Mouse (Mus musculus) kidney, postnatal 4 days (tissue): ENCODE results near the gene Cggbp1.
"Not testable (repeated sequence)": the region's sequence is repeated elsewhere in the genome, so short reads cannot be mapped to it uniquely, and the experiment has no call there.

ENCODE experiments used
- DNase-seq, 2 experiments: peaks; one replicate each; pipeline ENCODE4 v3.0.0; 2021; ENCODE audit warnings: mixed read lengths in 2 of 2

Cggbp1 gene

DNA sequence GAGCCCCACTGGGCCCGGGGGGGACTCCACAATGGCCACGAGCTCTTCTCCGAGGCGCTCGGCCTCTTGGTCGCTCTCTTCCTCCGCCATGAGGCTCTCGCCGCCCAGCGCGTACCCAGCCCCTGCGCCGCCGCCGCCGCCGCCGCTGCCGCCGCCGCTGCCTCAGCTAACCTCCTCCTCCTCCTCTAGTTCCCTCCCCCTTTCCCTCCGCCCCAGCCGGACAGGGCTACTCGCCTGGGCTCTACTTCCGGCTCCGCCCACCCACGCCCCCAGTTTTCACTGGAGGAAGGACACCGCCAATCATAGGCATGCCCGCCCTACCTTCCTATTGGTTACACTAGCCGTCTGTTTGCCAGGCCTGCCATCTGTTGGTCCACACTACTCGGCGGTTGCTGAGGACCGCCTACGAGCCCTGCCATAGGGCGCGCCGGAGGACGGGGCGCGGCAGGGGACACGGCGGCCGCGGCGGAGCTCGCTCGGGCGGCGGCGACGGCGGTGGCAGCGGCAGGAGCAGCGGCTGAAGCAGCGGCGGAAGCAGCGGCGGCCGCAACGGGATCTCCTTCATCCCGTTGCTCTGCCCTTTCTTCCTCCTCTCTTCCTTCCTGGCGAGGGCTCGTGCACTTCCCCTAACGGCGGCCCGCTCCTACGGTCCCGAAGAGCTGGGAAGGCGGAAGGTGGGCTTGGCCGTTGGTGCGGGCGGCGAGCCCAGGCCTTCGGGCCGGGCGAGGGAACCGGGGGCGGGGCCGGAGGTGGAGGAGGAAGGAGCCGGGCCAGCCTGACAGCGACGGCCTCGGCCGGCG lies at the start of gene Cggbp1, which contains the start of gene Zfp654:
Cggbp1 (plus strand) TSS at position 434 of the 800 bp plus-strand sequence.
Zfp654 (minus strand) TSS at position 90 of the 800 bp plus-strand sequence.
- DNase-seq = peak; percentile 100

DNA sequence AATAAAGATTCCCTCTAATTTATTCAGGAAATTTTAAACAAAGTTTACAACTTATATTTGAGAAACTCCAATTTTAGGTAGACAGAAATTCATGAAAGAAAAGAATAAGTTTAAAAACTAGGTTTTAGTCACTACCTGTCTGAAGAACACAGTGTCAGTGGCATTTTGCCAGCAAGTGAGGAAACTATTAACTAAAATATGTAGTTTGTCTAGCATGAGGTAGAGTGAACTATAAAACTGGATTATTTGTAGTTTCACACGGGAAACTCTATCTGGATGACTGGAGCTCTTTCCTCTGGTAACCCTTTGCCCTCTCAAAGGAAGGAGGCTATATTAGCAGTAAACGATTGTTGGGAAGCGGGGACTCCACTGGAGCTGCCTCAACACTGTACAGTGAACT lies 48.8 kb upstream of the Cggbp1 start:
- DNase-seq = no peak

DNA sequence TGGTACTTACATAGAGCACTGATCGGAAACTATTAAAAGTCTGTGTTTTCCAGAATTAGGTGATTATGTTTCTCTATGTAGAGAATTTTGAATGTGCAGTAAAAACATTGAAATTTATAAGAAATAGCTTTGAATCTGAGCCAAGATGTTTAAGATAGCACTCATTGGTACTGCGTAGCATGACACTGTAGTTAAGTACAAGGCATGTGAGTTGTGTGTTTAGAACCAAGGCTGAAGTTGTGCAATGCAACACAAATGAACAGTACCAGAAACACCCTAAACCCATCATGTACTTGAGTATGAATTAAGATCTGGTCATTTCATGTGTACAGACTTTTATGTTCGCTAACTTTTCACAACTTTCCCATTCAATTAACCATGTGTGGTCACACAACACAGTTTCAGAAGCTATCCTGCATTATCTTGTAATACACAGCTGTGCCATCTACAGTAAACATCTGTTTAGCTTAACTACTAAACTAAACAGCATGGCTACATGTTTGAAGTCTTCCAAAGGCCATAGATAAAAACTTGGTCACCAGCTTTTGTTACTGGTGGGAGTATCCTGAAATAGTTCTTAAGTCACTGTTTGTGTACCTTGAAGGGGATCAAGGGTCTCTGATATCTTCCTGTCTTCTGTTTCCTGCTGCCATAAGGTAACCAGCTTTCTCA lies 34.6 kb upstream of the Cggbp1 start:
- DNase-seq = no peak

DNA sequence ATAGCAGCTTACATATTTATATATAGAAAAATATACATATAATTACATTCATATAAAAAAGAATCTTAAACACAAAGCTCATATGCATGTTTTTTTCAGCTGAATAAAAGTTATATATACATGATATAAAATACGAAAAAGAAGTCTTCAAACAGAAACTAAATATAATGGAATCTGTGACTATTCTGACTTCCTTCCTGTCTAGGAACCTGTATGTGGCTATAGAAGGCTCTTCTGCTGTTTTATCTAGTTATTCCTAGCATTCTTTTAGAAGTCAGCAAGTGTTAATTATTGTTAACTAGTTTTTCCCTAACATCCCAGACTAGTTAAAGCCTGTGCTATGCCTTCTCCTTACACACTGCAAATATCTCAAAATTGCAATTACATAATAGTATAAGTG lies 27.9 kb upstream of the Cggbp1 start:
- no peak for DNase-seq

DNA sequence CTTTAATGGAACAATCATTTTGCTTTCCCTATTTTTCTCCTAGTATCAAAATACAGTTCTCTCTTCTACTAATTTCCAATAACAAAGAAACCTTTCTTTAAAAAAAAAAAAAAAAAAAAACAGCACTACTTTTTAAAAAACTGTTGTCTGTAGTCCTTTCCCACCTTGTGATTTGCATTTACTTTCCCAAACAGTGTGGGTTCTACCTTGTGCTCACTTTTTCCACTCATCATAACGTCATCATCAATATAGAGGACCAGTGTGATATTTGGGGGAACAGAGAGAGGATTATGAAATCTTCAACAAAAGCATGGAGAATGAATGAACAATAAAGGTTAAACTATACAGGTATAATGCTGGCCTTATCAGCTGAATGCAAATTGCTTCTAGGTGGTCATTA lies 27.3 kb upstream of the Cggbp1 start:
- DNase-seq = no peak

DNA sequence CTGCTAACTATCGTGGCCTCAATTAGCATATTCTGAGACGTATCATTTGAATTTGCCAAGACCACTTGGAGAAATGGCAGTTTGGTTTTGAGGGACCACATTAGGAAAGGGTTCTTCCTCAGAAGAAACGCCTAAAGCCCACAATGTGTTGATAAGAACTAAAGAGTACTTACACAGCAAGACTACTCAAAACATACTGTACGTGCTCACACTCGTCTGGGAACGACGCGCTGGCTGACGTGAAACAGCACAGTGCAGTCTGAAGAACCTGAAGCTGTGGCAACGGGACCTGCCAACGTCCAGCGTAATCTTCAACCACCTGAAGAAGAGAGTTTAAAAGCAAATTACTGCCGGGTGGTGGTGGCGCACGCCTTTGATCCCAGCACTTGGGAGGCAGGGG lies 21.5 kb upstream of the Cggbp1 start:
- DNase-seq = no peak

DNA sequence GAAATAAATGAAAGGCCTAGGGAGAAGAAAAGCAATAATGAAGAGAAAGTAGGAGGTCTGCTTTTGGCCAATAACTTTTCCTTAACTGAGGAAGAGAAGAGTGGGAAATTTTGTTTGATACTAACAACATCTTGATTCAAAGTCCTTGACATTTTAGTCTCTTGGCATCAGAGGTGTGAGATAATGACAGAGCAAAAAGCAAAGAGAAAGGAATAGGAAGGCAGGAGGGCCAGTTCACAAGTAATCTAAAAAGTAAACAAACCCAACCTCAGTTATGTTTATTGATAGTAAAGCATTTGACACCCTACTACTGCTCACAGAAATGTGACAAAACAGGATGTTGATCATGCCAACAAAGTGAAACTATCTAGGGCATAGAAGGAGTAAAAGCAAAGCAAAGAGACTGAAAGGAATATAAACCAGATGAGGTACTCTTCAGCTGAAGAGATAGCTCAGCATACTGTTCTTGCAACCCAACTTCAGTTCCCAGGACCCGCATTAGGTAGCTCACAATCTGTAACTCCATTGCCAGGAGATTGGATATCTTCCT lies 15.7 kb upstream of the Cggbp1 start:
- DNase-seq = no peak

DNA sequence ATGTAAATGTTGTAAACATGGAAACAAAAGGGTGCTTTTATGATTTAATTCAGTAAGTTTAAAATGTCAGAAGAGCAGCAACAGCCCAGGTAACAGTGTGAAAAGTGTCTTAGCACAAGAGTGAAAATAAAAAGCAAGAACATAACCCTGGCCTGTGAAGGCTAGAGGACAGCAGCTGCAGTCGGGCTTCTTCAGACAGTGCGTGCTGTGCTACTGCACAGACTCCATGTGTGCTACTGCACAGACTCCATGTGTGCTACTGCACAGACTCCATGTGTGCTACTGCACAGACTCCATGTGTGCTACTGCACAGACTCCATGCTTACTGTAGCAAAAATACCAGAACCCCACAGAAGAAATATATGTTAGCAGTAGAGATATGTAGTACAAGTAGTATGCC lies 15.1 kb upstream of the Cggbp1 start:
- no peak for DNase-seq

DNA sequence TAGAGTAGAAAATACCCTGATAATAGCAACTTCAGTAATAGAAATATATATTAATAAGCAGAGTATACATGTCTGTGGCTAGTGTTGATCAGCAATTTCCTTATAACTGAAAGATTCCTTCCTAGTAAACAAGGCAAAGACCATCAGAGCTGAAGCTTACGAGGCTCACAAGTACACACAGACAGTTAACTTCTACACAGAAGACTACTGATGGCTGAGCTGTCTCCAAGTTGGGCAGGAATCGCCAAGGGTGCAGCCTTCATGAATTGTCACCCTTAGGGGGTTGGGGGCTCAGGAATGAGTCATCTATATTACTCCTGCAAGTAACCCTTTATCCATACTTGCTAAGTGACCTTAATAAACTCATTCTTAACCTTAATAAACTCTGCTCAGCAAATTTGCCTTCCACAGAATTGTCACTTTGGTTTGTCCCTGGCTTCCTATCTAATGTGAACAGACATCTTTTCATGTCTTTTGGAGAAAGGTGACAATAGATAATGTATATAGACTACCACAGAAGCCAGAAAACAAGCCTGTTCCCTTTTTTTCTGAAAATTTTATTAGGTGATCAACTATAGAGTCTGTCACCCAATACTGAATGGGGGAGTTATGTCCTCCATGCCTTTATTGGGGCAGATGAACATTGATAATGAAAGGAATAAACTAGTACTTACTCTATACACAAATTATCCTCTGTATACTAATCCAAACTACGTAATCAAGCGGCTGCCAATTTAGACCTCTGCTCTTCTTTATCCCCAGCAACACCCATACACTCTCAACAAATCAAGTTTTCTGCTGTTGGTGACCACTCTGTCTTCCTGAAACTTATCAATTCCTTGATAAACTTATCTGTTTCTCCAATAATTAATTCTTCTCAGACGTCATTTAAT lies 10.1 kb upstream of the Cggbp1 start:
- no peak for DNase-seq

DNA sequence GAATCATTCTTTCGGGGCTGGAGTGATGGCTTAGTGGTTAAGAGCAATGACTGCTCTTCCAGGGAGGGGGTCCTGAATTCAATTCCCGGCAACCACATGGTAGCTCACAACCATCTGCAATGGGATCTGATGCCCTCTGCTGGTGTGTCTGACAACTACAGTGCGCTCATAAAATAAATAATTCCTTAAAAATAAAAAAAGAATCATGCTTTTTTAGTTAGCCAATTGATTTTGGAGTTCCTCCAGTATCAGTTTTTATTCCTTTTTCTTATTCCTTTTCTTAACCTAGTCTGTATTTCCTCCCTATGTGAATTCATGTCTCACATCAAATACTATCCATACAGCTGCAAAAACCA lies 9.4 kb upstream of the Cggbp1 start:
- no peak for DNase-seq

DNA sequence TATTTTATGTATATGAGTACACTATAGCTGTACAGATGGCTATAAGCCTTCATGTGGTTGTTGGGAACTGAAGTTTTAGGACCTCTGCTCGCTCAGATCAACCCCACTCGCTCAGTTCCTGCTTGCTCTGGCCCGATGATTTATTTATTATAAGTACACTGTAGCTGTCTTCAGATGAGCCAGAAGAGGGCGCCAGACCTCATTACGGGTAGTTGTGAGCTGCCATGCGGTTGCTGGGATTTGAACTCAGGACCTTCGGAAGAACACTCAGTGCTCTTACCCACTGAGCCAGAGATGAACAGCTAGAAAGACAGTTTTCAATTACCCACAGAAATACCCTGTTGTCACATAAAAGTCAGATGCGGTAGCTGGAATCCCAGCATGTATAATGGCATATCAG lies 5.8 kb upstream of the Cggbp1 start:
- peak; percentile 3 to 17 for DNase-seq

DNA sequence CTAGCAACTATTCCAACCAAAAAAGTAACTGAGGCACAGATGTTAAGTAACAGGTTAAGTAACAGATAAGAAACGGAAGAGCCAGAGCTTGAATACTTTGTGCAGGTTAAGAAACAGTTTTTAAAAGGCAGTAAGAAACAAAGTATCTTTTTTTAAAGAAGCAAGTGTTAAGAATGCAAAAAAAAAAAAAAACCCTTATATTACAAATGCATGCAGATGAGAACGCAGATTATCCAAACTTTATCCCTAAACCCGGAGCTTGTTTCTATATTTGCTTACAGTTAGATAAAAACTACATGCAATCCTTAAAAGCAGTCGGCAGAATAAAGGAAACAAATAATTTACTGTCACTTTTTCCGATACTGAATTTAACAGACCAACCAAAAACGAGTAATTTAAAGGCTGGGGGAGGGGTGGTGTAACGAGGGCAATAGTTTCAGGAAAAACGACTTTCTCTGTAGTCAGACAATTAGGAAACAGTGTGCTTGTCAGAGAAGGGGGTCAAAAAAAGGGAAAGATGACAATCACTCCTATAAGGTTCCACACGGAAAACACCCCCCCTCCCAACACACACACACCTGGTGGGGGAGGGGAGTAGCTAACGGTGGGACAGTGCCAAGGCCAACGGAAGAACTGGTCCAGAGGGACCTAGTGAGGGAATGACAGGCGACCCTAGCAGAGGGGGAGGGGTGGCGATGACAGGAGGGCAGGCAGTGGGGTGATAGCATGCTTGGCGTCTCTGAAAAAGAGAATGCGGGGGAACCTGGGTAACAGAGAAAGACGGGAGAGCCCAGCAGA lies 1.3 kb upstream of the Cggbp1 start:
- DNase-seq = peak; percentile 51 to 61

DNA sequence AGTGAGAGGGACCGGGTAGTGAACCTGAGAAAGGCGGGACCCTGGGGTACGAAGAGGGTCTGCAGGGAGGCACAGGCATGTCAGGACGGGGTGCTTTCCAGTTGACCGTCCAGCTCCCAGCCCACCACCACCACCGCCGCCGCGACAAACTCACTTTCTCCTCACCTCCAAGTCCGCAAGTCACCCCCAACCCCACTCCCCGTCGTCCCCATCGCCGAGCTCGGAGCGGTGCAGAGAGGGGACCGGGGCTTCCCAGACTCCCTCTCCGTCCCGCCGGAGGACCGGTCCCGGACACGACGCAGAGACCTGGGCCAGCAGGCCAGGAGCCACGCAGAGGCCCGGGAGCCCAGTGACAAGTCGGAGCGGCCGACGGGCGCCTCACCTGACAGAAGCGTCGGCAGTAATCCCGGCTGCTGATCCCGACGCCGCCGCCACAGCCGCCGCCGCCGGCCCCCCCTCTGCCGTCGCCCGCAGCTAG lies 672 bp upstream of the Cggbp1 start:
- DNase-seq = no peak

DNA sequence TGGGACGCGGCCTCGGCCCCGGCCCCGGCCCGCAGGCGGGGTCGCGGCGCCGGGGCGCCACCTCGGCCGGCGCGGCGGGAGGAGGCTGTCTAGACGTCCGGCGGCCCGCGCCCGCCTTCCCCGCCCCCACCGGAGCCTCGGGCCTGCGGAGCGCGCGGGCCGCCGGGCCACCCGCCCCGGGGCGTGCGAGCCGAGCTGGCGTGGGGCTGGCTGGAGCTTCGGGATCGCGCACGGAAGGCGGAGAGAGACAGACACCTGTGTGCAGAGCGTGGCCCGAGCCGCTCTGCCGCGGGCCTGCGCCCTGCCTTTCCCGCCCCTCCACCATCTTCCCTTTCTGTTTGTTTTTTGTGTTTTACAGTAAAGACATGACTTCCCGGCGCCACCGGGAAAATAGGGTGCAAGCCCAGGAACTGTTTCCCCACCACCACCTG lies 660 bp downstream of the Cggbp1 start:
- peak; percentile 64 to 72 for DNase-seq

DNA sequence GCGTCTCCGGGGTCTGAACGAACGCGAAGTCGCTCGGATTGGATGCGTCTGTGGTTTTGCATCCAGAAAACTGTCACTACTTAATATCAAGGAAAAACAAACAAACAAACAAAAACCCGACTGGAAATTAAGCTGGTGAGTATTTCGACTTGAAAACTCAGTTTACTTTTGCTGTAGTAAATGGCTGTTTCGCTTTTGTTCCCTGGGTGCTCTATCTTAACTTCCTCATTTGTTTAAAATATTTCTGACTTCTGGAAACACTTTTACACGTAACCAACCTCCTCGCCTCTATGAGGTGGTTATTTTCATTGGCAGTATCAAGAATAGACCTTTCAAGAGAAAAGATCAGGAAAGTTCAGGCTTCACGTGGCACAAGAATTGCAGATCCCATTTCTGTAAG lies 1.1 kb downstream of the Cggbp1 start:
- no peak for DNase-seq

DNA sequence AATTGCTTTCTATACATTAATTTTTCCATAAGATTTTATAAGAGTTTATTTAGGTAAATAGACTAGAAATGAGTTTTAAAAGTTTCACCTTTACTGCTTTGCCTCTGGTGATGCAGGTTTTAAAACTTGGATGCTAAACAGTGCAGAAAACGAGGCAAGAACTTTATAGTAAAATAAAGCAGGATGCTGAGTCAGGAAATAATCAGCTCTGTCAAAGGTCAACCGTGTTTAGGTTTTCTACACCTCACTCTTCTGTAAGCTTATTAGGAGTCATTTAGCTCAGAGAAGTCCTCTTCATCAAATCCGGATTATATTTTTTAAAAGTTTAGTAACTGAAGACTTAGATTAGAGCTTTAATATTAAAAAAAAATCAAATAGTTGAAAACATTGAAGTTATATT lies 5.2 kb downstream of the Cggbp1 start:
- no peak for DNase-seq

DNA sequence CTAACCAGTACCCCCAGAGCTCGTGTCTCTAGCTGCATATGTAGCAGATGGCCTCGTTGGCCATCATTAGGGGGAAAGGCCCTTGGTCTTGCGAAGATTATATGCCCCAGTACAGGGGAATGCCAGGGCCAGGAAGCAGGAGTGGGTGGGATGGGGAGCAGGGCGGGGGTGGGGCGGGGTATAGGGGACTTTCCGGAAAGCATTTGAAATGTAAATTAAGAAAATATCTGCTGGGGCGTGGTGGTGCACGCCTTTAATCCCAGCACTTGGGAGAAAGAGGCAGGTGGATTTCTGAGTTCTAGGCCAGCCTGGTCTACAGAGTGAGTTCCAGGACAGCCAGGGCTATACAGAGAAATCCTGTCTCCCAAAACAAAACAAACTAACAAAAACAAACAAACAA lies 14.0 kb downstream of the Cggbp1 start:
- not testable (repeated sequence) for DNase-seq

DNA sequence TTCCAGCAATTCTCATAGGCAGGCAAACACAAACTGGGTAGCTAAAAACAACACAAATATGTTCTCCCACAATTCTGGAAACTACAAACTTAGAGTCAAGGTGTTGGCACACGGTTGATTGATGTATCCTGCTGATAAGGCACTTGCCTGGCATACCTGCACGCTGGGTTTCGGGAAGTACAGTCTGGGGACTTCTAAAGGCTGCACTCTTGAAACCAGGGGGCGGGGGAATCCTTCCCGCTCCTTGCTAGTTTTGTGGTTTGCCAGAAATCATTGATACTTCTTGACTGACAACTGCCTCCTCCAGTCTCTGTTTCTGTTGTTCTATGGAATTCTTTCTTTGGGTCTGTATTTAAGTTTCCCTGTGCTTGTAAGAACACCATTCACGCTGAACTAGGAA lies 16.8 kb downstream of the Cggbp1 start:
- no peak for DNase-seq

DNA sequence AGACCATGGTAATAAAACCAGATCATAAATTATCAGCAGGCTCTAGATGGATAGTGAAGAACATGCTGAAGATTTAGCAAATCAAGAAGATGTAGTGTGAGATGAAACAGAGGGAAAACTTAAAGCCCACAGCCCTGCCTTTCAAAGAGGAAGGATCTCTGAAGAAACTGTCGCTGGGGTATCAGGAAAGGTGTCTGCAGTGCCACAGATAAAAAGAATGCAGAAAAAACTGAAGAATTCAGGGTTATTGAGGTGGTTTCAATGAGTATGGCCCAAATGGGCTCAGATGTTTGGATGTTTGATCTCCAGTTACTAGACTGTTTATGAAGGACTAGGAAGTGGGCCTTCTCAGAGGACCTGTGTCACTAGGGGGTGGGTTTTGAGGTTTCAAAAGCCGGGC lies 17.8 kb downstream of the Cggbp1 start:
- no peak for DNase-seq

DNA sequence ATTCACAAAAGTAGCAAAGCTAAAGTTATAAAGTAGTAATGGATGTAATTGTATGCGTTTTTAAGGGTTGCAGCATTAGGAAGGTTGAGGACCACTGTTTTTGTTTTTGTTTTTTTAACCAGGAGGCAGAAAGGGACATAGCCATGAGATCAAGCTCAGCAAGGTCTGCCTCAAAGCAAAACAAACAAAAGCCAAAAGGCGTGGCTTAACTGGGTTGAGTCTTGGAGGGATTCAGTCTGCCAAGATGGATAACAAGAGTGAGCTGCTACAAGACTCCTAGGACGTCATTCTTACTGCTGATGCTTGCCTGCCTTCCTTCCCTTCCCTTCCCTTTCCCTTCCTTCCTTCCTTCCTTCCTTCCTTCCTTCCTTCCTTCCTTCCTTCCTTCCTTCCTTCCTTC lies 20.5 kb downstream of the Cggbp1 start:
- DNase-seq = peak in 1 of 2 experiments; percentile 18

DNA sequence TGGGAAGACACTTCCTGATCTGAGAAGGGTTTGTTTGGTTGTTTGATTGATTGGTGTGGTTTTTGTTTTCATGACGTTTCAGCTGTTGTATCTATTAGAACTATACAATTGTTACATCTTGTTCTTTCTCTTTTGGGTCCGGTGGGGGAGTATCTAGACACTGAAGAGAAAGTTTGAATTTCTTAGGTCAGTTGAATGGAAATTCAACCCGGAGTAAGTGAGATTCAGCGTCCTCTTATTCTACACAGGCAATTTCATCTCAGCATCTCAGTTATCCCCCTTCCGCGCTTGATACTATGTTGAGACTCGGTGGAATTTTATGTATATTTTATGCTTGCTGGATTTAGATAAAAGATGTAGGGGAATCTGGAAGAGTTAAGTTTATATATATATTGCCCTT lies 21.0 kb downstream of the Cggbp1 start:
- DNase-seq = no peak
